19 mouse cellular contexts compared by ENCODE assay signal in the genomic region with DNA sequence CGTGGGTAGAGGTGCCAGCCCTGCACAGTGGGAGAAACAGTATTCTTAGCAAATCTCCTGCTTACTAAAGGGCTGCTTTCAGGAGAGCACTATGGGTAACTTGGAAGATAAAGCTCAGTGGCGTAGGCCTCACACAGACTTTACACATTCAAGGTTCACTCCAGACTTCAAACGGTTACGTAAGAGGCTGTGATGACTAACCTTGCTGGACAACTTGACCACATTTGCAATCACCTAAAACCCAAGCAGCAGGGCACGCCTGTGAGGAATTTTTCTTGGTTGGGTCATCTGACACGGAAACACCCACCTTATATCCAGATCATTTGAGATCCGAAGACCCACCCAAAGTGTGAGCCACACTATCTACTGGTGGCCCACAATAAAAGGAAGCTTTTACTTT. TPM values are rescaled to one million over a fixed set of nuclear protein-coding genes. Genes with fewer than 3 reads are reported as not detected.
DNase-seq lines count a peak whose midpoint lies in the region; ATAC-seq and TF ChIP-seq lines count a peak whose summit lies in the region.
"Had no signal": no experiment of that assay in that cellular context is flagged by ENCODE, and none has a peak within 500 bp of the region (broad histone marks: within the 10 kb centered on the region; RNA-seq: fewer than 3 reads in every experiment).

No protein-coding gene starts in this region.

- H3K9ac ChIP-seq in liver, embryonic 16.5 days (ENCODE audit: low read depth, low read length): no peak overlapping the region
- no peak overlapping the region for H3K9ac ChIP-seq in liver, embryonic 12.5 days
- no peak overlapping the region for H3K9ac ChIP-seq in intestine, postnatal 0 days (ENCODE audit: low read depth, low read length)
- H3K9ac ChIP-seq: heart, embryonic 12.5 days; hindbrain, embryonic 14.5 days; liver, embryonic 14.5 days had no signal

- 76% methylated on average over 7 of the region's 7 CpGs for WGBS in liver, embryonic 16.5 days (ENCODE audit: insufficient replicate concordance)
- WGBS in liver, embryonic 12.5 days (ENCODE audit: insufficient replicate concordance): 79% methylated on average over 7 of the region's 7 CpGs
- 56% methylated on average over 7 of the region's 7 CpGs for WGBS in intestine, postnatal 0 days

- peak; percentile 35; the same call in 1 of the 2 replicates for ATAC-seq in liver, embryonic 16.5 days (ENCODE audit: low read depth)
- no peak for ATAC-seq in liver, embryonic 12.5 days
- ATAC-seq in intestine, postnatal 0 days: peak; percentile 59
- ATAC-seq: activated CD4-positive, CD25-positive, alpha-beta regulatory T cell, adult 4 months; forebrain, embryonic 16.5 days had no signal

- no peak overlapping the region for H3K27ac ChIP-seq in liver, embryonic 16.5 days (ENCODE audit: low read length)
- no peak overlapping the region for H3K27ac ChIP-seq in liver, embryonic 12.5 days
- no peak overlapping the region for H3K27ac ChIP-seq in intestine, postnatal 0 days (ENCODE audit: low read depth, low read length)
- H3K27ac ChIP-seq: hindbrain, embryonic 14.5 days; liver, embryonic 14.5 days had no signal

- peaks cover 33% of the 10 kb centered on the region for H3K36me3 ChIP-seq in liver, embryonic 16.5 days (ENCODE audit: control insufficient read depth, insufficient read depth)
- peaks cover 93% of the 10 kb centered on the region for H3K36me3 ChIP-seq in liver, embryonic 12.5 days
- H3K36me3 ChIP-seq in intestine, postnatal 0 days (ENCODE audit: control insufficient read depth, insufficient read depth): peaks cover 68% of the 10 kb centered on the region

- DNase-seq in adrenal gland, adult (ENCODE audit: inconsistent age in 2 of 2, low spot score in 1 of 2): peak; percentile 75 to 91
- DNase-seq in adrenal gland, postnatal 25 days: no peak
- peak; percentile 74 for DNase-seq in NIH3T3 (ENCODE audit: low read depth)
- no peak for DNase-seq in ovary, postnatal 10 days (ENCODE audit: low spot score)
- DNase-seq in layer of hippocampus, postnatal 10 days (ENCODE audit: low spot score in 2 of 2): no peak
- DNase-seq: cerebellum, adult 11-12 months; cerebellum, postnatal 25 days; left cerebral cortex, postnatal 4 days; right cerebral cortex, postnatal 4 days; thymus, postnatal 25 days had no signal

- H3K4me1 ChIP-seq in liver, embryonic 16.5 days (ENCODE audit: control insufficient read depth, low read depth, low read length): no peaks in the 10 kb centered on the region; the same call in 1 of the 2 replicates
- no peaks in the 10 kb centered on the region for H3K4me1 ChIP-seq in liver, embryonic 12.5 days
- H3K4me1 ChIP-seq in intestine, postnatal 0 days (replicated peaks; ENCODE audit: control insufficient read depth, insufficient read depth, low read length): no peaks in the 10 kb centered on the region
- H3K4me1 ChIP-seq: heart, embryonic 12.5 days; megakaryocyte, embryonic 14.5 days had no signal

- no peak overlapping the region for H3K4me3 ChIP-seq in liver, embryonic 16.5 days (ENCODE audit: low read depth, low read length)
- no peak overlapping the region for H3K4me3 ChIP-seq in liver, embryonic 12.5 days
- no peak overlapping the region for H3K4me3 ChIP-seq in intestine, postnatal 0 days (ENCODE audit: low read depth, low read length)
- H3K4me3 ChIP-seq: heart, embryonic 12.5 days; megakaryocyte, embryonic 14.5 days had no signal

- H3K27me3 ChIP-seq in liver, embryonic 16.5 days (ENCODE audit: control insufficient read depth, insufficient read depth, low read depth, low read length): no peaks in the 10 kb centered on the region
- no peaks in the 10 kb centered on the region for H3K27me3 ChIP-seq in liver, embryonic 12.5 days (replicated peaks)
- H3K27me3 ChIP-seq in intestine, postnatal 0 days (replicated peaks; ENCODE audit: control insufficient read depth, insufficient read depth, low read length): no peaks in the 10 kb centered on the region
- H3K27me3 ChIP-seq: heart, embryonic 12.5 days; megakaryocyte, embryonic 14.5 days had no signal

- no peak overlapping the region for H3K4me2 ChIP-seq in liver, embryonic 16.5 days (ENCODE audit: low read depth, low read length)
- no peak overlapping the region for H3K4me2 ChIP-seq in liver, embryonic 12.5 days
- no peak overlapping the region for H3K4me2 ChIP-seq in intestine, postnatal 0 days (replicated peaks; ENCODE audit: low read depth)
- H3K4me2 ChIP-seq: heart, embryonic 12.5 days; hindbrain, embryonic 14.5 days had no signal

- H3K9me3 ChIP-seq in liver, embryonic 16.5 days (replicated peaks; ENCODE audit: control insufficient read depth, low read length): no peaks in the 10 kb centered on the region
- no peaks in the 10 kb centered on the region for H3K9me3 ChIP-seq in liver, embryonic 12.5 days (replicated peaks)
- H3K9me3 ChIP-seq in intestine, postnatal 0 days (ENCODE audit: control insufficient read depth): no peaks in the 10 kb centered on the region
- H3K9me3 ChIP-seq: heart, embryonic 12.5 days; megakaryocyte, embryonic 14.5 days had no signal

- no peak for TF ChIP-seq CTCF in intestine, postnatal 0 days (IDR thresholded peaks at IDR 0.05; ENCODE audit: low read depth)

RNA-seq across cellular contexts. Expression of gene Nek9, which starts 9.0 kb away (rescaled TPM):
- total RNA-seq in adrenal gland, postnatal 25 days (2021): 75.7 and 94.0 TPM in 2 replicates
- 5.4 and 6.9 TPM in 2 replicates for polyA plus RNA-seq in liver, embryonic 16.5 days (2015; fragmentation: Nextera tagmentation; extraction: Ambion mirVana)
- 11.6 and 12.1 TPM in 2 replicates for polyA plus RNA-seq in liver, embryonic 12.5 days (2016; fragmentation: Nextera tagmentation; extraction: Ambion mirVana)
- polyA plus RNA-seq in intestine, postnatal 0 days (2015; fragmentation: Nextera tagmentation; extraction: Ambion mirVana): 10.2 and 10.3 TPM in 2 replicates
- total RNA-seq in layer of hippocampus, postnatal 10 days (2021): 10 to 100 TPM; 29.6 to 31.7 TPM

RNA-seq across cellular contexts. Expression of gene Zc2hc1c, which starts 41.8 kb away (rescaled TPM):
- 1.8 and 1.9 TPM in 2 replicates for total RNA-seq in adrenal gland, postnatal 25 days (2021)
- polyA plus RNA-seq in liver, embryonic 16.5 days (2015; fragmentation: Nextera tagmentation; extraction: Ambion mirVana): 0.08 and 0.13 TPM in 2 replicates
- 0.12 and 0.14 TPM in 2 replicates for polyA plus RNA-seq in liver, embryonic 12.5 days (2016; fragmentation: Nextera tagmentation; extraction: Ambion mirVana)
- polyA plus RNA-seq in intestine, postnatal 0 days (2015; fragmentation: Nextera tagmentation; extraction: Ambion mirVana): 0.86 and 0.96 TPM in 2 replicates
- total RNA-seq in layer of hippocampus, postnatal 10 days (2021): under 1 TPM; 0.33 to 0.71 TPM

RNA-seq across cellular contexts. Expression of gene Acyp1, which starts 41.9 kb away (rescaled TPM):
- total RNA-seq in adrenal gland, postnatal 25 days (2021): 30.2 and 42.2 TPM in 2 replicates
- polyA plus RNA-seq in liver, embryonic 16.5 days (2015; fragmentation: Nextera tagmentation; extraction: Ambion mirVana): 43.3 and 48.8 TPM in 2 replicates
- 76.1 and 78.7 TPM in 2 replicates for polyA plus RNA-seq in liver, embryonic 12.5 days (2016; fragmentation: Nextera tagmentation; extraction: Ambion mirVana)
- polyA plus RNA-seq in intestine, postnatal 0 days (2015; fragmentation: Nextera tagmentation; extraction: Ambion mirVana): 50.3 and 51.9 TPM in 2 replicates
- total RNA-seq in layer of hippocampus, postnatal 10 days (2021): 10 to 100 TPM; 30.6 to 31.9 TPM

RNA-seq across cellular contexts. Expression of gene Tmed10, which starts 44.5 kb away (rescaled TPM):
- total RNA-seq in adrenal gland, postnatal 25 days (2021): 287 and 302 TPM in 2 replicates
- polyA plus RNA-seq in liver, embryonic 16.5 days (2015; fragmentation: Nextera tagmentation; extraction: Ambion mirVana): 158 and 165 TPM in 2 replicates
- 194 and 195 TPM in 2 replicates for polyA plus RNA-seq in liver, embryonic 12.5 days (2016; fragmentation: Nextera tagmentation; extraction: Ambion mirVana)
- 328 TPM in 2 replicates for polyA plus RNA-seq in intestine, postnatal 0 days (2015; fragmentation: Nextera tagmentation; extraction: Ambion mirVana)
- 100 to 1,000 TPM; 147 to 155 TPM for total RNA-seq in layer of hippocampus, postnatal 10 days (2021)

RNA-seq across cellular contexts. Expression of gene Mlh3, which starts 59.8 kb away (rescaled TPM):
- total RNA-seq in adrenal gland, postnatal 25 days (2021): 9.9 and 14.3 TPM in 2 replicates
- 2.2 and 2.3 TPM in 2 replicates for polyA plus RNA-seq in liver, embryonic 16.5 days (2015; fragmentation: Nextera tagmentation; extraction: Ambion mirVana)
- polyA plus RNA-seq in liver, embryonic 12.5 days (2016; fragmentation: Nextera tagmentation; extraction: Ambion mirVana): 4.0 and 4.4 TPM in 2 replicates
- 2.5 and 3.0 TPM in 2 replicates for polyA plus RNA-seq in intestine, postnatal 0 days (2015; fragmentation: Nextera tagmentation; extraction: Ambion mirVana)
- total RNA-seq in layer of hippocampus, postnatal 10 days (2021): 10 to 100 TPM; 12.3 to 13.3 TPM

Comparison
In these comparisons a context has a peak if more than half of its experiments do, and no peak if none do; other contexts are left out.
1. DNase-seq: peak in adrenal gland, adult (2 of 2) and NIH3T3 (single experiment); none in adrenal gland, postnatal 25 days (single experiment), ovary, postnatal 10 days (single experiment) and layer of hippocampus, postnatal 10 days (0 of 2).